Comparison of ENCODE assay signal across 25 mouse cellular contexts in the genomic region with DNA sequence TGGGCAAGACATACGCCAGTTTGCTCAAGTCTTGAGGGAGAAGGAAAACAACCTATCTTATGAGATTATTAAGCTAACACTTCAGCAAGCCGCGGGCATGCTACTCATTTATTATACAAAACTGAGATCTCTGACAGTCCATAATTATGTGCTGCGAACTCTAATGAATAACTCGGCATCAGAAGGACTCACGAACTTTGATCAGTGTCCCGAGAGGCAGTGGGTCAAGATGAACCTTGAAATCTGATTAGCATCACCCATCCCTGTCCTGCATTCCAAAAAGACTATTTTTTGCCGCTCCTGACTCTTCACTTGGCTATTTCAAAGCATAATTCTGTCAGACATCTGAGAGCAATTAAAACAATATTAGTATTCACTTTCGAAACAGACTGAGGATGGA.
DNase-seq lines count a peak whose midpoint lies in the region; ATAC-seq lines count a peak whose summit lies in the region.
"Had no signal": no experiment of that assay in that cellular context is flagged by ENCODE, and none has a peak within 500 bp of the region (broad histone marks: within the 10 kb centered on the region; RNA-seq: fewer than 3 reads in every experiment).

No protein-coding gene starts in this region.

- no peak overlapping the region for H3K4me3 ChIP-seq in midbrain, embryonic 16.5 days (ENCODE audit: low read depth, low read length)
- no peak overlapping the region for H3K4me3 ChIP-seq in midbrain, embryonic 11.5 days (ENCODE audit: low read depth, low read length)
- H3K4me3 ChIP-seq: embryonic facial prominence, embryonic 12.5 days; forebrain, embryonic 15.5 days; left cerebral cortex, adult 2 months; limb, embryonic 12.5 days; liver, embryonic 15.5 days; lung, embryonic 15.5 days had no signal

- no peaks in the 10 kb centered on the region for H3K36me3 ChIP-seq in midbrain, embryonic 16.5 days (ENCODE audit: control insufficient read depth, insufficient read depth, low read length)
- H3K36me3 ChIP-seq in midbrain, embryonic 11.5 days (ENCODE audit: control insufficient read depth, insufficient read depth, low read length): no peaks in the 10 kb centered on the region
- H3K36me3 ChIP-seq: embryonic facial prominence, embryonic 12.5 days; forebrain, embryonic 15.5 days; G1E; limb, embryonic 12.5 days; liver, embryonic 15.5 days; lung, embryonic 15.5 days had no signal

- WGBS in midbrain, embryonic 16.5 days: 43% methylated on average over 9 of the region's 9 CpGs
- WGBS in midbrain, embryonic 11.5 days: 69% methylated on average over 9 of the region's 9 CpGs

- intact Hi-C loops in heart, postnatal 10 days (cut with DNase I): no loop called here

- peak overlapping the region; percentile 27; the same call in 1 of the 2 replicates for H3K4me2 ChIP-seq in midbrain, embryonic 16.5 days (ENCODE audit: low read length)
- no peak overlapping the region for H3K4me2 ChIP-seq in midbrain, embryonic 11.5 days
- H3K4me2 ChIP-seq: embryonic facial prominence, embryonic 12.5 days; forebrain, embryonic 15.5 days; limb, embryonic 12.5 days; liver, embryonic 15.5 days; lung, embryonic 15.5 days had no signal

- no peak overlapping the region for H3K27ac ChIP-seq in midbrain, embryonic 16.5 days (ENCODE audit: low read length)
- H3K27ac ChIP-seq in midbrain, embryonic 11.5 days (ENCODE audit: low read depth, low read length): no peak overlapping the region
- H3K27ac ChIP-seq: embryonic facial prominence, embryonic 12.5 days; forebrain, embryonic 15.5 days; left cerebral cortex, adult 2 months; limb, embryonic 12.5 days; liver, embryonic 15.5 days; lung, embryonic 15.5 days had no signal

- peak; percentile 52 for DNase-seq in heart, adult 11 months
- DNase-seq in heart, postnatal 10 days: no peak
- DNase-seq in kidney, adult 9 months: peak; percentile 90
- no peak for DNase-seq in kidney, postnatal 10 days
- no peak for DNase-seq in midbrain, embryonic 11.5 days (ENCODE audit: low spot score, missing footprints)
- DNase-seq in frontal cortex, postnatal 10 days (ENCODE audit: low spot score in 2 of 2): no peak
- DNase-seq: adrenal gland, postnatal 10 days; cerebellum, adult 11 months; cerebellum, adult 9-10 months; cerebellum, postnatal 36 days; gastrocnemius, postnatal 10 days; lung, postnatal 36 days; retina, postnatal 1 day; right cerebral cortex, postnatal 14 days; thymus, postnatal 4 days had no signal

- no peak overlapping the region for H3K9ac ChIP-seq in midbrain, embryonic 16.5 days (ENCODE audit: low read depth, low read length)
- no peak overlapping the region for H3K9ac ChIP-seq in midbrain, embryonic 11.5 days (ENCODE audit: low read length)
- H3K9ac ChIP-seq: embryonic facial prominence, embryonic 12.5 days; forebrain, embryonic 15.5 days; limb, embryonic 12.5 days; liver, embryonic 15.5 days; lung, embryonic 15.5 days had no signal

- peak; percentile 54; the same call in 1 of the 2 replicates for ATAC-seq in midbrain, embryonic 16.5 days
- no peak for ATAC-seq in midbrain, embryonic 11.5 days (ENCODE audit: low FRiP score)
- ATAC-seq: forebrain, embryonic 15.5 days; hindbrain, embryonic 16.5 days; Patski had no signal

- H3K9me3 ChIP-seq in midbrain, embryonic 16.5 days (replicated peaks; ENCODE audit: control insufficient read depth, low read length, poor library complexity, severe bottlenecking): no peaks in the 10 kb centered on the region
- no peaks in the 10 kb centered on the region for H3K9me3 ChIP-seq in midbrain, embryonic 11.5 days (ENCODE audit: control insufficient read depth, low read length)
- H3K9me3 ChIP-seq: embryonic facial prominence, embryonic 12.5 days; forebrain, embryonic 15.5 days; G1E; limb, embryonic 12.5 days; liver, embryonic 15.5 days; lung, embryonic 15.5 days had no signal

- H3K27me3 ChIP-seq in midbrain, embryonic 16.5 days (ENCODE audit: control insufficient read depth, insufficient read depth, low read depth, low read length): no peaks in the 10 kb centered on the region
- no peaks in the 10 kb centered on the region; the same call in 1 of the 2 replicates for H3K27me3 ChIP-seq in midbrain, embryonic 11.5 days (ENCODE audit: control insufficient read depth, insufficient read depth, low read length)
- H3K27me3 ChIP-seq: embryonic facial prominence, embryonic 12.5 days; forebrain, embryonic 15.5 days; liver, embryonic 15.5 days; Patski had no signal

- H3K4me1 ChIP-seq in midbrain, embryonic 16.5 days (ENCODE audit: control insufficient read depth, insufficient read depth, low read length): no peaks in the 10 kb centered on the region; the same call in 1 of the 2 replicates
- no peaks in the 10 kb centered on the region for H3K4me1 ChIP-seq in midbrain, embryonic 11.5 days (ENCODE audit: control insufficient read depth, insufficient read depth, low read length)
- H3K4me1 ChIP-seq: embryonic facial prominence, embryonic 12.5 days; liver, embryonic 15.5 days had no signal

Comparison
In these comparisons a context has a peak if more than half of its experiments do, and no peak if none do; other contexts are left out.
1. DNase-seq: peak in heart, adult 11 months (single experiment) and kidney, adult 9 months (single experiment); none in heart, postnatal 10 days (0 of 2), kidney, postnatal 10 days (single experiment), midbrain, embryonic 11.5 days (single experiment) and frontal cortex, postnatal 10 days (0 of 2).